Mouse (Mus musculus): ENCODE data around the gene Lypd5.

Lypd5 gene

GRCm38 (mm10) chr7:24359269-24359668, 10.3 kb downstream of the Lypd5 start:
- DNase-seq (ENCODE audit: low spot score in 2 of 2): no peak

GRCm38 (mm10) chr7:24361001-24361400, 12.0 kb downstream of the Lypd5 start:
- DNase-seq (ENCODE audit: low spot score in 2 of 2): no peak

GRCm38 (mm10) chr7:24363228-24363627, 14.2 kb downstream of the Lypd5 start:
- no peak for DNase-seq (ENCODE audit: low spot score in 2 of 2)

- DNase-seq (ENCODE audit: low spot score in 2 of 2): peak; percentile 61 to 72
Measured at GRCm38 (mm10) chr7:24364827-24365226, 15.8 kb downstream of the Lypd5 start.

- no peak for DNase-seq (ENCODE audit: low spot score in 2 of 2)
Measured at GRCm38 (mm10) chr7:24365258-24366014, 16.4 kb downstream of the Lypd5 start.

- no peak for DNase-seq (ENCODE audit: low spot score in 2 of 2)
Measured at GRCm38 (mm10) chr7:24366716-24367632, 18.0 kb downstream of the Lypd5 start.

GRCm38 (mm10) chr7:24368226-24368625, 19.2 kb downstream of the Lypd5 start:
- DNase-seq (ENCODE audit: low spot score in 2 of 2): no peak

DNA sequence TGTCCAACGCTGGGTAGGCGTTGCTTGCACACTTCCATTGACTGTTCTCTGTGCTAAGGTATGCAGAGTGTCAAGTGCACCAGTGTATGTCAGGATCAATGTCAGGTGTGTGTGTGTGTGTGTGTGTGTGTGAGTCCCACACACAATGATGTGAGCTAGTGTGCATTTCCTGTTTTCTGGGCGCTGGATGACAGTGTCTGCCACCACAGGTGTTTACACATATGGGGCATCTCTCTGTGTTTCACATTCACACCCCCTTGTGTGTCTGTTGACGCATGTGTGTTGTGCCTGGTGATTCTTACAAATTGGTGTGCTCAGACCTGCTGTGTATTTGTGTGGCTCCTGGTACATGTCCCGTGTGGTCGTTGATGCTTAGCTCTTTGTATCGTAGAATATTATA, 19.9 kb downstream of the Lypd5 start:
- DNase-seq (ENCODE audit: low spot score in 2 of 2): no peak

DNA sequence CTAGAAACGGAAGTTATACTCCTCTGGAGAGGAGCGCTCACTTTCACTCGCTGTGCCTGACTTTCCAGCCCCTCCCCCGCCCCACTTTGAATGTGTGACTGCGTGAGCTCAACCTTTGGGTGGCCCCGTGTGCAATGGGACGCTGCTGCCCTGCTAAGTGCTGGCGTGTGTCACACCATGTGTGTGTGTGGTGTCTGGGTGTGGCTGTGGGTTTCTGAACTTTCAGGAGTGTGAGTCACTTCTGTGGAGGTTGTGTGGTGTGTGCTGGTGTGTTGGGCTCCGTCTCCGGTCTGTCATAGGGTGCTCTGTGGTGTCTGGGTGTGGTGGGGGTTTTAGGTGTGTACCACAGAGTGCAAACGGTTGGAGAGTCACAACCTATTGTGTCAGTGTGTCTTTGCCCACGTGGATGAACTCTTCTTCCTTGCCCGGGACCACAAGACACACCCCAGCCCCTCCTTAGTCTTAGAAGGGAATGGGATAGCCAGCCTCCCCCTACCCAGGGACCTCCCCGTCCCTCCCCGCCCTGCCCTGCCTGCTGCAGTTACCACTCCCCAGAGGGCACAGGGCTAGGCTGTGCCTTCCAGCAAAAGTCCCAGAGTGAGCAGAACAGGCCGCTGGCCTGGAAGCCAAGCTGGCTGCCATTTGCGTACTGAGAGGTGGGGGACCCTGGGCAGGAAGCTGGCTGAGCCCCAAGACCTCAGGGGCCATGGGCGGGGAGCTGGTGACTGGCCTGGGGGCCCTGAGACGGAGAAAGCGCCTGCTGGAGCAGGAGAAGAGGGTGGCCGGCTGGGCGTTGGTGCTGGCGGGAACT, 20.9 kb downstream of the Lypd5 start, which contains the start of gene Kcnn4:
TSS of gene Kcnn4 (plus strand) at position 533 of the 811 bp plus-strand sequence.
- no peak for DNase-seq (ENCODE audit: low spot score in 2 of 2)

DNA sequence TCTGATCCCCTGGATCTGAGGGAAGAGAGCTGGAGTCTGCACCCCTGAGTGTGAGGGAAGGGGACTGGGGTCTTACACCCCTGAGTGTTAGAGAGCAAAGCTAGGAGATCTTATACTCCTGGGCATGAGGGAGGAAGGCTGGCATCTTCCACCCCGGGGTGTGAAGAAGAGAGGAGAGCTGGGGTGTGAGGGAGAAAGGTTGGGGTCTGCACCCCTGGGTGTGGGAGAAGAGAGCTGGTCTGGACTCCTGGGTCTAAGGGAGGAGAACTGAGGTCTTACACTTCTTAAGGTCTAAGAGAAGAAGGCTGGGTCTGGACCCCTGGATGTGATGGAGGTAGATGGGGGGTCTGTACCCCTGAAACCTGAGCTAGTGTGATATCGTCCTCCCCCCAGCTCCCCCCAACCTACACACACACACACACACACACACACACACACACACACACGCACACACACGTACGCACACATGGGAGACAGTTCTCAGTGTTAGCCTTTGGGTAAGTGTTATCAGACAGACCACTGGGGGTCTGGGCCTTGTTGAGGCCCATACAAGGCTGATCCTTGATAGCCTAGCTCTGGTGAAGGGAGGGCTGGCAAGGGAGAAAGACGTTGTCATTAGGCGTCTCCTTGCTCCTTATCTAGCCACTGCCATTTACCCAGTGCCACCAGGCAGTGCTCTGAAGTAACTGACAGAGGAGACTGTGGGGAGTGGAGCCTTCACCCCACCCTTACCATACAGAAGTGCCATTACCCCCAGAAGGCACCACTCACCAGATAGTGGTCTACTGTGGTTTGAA, 22.2 kb downstream of the Lypd5 start:
- DNase-seq (ENCODE audit: low spot score in 2 of 2): no peak

GRCm38 (mm10) chr7:24371809-24372145, 22.8 kb downstream of the Lypd5 start:
- DNase-seq (ENCODE audit: low spot score in 2 of 2): no peak

DNA sequence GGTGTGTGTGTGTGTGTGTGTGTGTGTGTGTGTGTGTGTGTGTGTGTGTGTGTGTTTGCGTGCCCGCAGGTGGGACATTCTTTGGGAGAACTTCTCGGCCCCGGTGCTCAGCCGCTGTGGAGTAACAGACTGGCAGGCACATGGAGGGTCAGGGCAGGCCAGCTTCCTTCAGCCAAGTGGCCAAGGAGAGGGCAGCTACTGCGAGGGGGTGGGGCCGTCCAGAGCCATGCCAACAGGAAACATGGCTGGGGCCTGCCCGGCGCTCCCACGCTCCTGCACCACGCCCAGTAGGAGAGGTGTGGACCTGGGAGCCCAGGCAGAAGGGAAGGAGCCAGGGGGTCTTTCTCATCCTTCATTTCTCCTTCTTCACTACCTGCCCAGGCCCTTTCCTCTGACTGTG, 23.3 kb downstream of the Lypd5 start:
- no peak for DNase-seq (ENCODE audit: low spot score in 2 of 2)

DNA sequence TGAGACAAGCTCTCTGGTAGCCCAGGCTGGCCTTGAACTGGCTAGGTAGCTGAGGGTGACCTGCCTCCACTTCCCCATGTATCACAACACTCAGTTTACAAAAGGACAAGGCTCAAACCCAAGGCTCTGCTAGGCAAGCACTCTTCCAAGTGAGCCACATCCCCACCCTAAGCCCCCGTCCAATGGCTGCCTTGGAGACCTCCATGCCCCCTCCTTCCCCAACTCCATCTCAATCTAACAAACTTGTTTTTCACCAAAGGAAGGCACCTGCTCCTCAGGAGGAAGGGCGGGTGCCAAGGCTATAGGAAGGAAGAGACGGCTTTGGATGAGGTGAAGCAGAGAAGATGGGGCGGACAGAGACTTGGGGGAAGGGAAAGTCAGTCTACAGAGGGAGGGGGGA, 23.8 kb downstream of the Lypd5 start:
- DNase-seq (ENCODE audit: low spot score in 2 of 2): no peak

GRCm38 (mm10) chr7:24373538-24374379, 24.8 kb downstream of the Lypd5 start:
- DNase-seq (ENCODE audit: low spot score in 2 of 2): no peak

DNA sequence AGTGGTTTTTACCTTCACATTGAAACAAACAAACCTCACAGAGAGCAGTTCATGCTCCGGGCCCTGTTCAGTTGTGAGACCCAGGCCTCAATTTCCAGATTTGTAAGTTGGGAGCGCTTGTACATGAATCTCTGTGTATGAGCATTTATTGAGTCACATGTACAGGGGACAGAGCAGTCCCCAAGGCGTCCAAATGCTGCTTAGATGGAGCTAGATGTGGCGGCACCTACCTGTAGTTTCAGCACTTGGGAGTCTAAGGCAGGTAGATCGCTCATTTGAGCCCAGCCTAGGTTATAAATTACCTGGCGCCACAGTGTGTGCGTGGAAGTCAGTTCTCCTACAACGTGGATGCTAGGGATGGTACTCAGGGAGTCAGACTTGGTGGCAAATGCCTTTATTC, 27.5 kb downstream of the Lypd5 start:
- DNase-seq (ENCODE audit: low spot score in 2 of 2): no peak

- DNase-seq (ENCODE audit: low spot score in 2 of 2): no peak
Measured at GRCm38 (mm10) chr7:24377091-24377865, 28.3 kb downstream of the Lypd5 start.

GRCm38 (mm10) chr7:24378049-24378701, 29.2 kb downstream of the Lypd5 start:
- DNase-seq (ENCODE audit: low spot score in 2 of 2): no peak

DNA sequence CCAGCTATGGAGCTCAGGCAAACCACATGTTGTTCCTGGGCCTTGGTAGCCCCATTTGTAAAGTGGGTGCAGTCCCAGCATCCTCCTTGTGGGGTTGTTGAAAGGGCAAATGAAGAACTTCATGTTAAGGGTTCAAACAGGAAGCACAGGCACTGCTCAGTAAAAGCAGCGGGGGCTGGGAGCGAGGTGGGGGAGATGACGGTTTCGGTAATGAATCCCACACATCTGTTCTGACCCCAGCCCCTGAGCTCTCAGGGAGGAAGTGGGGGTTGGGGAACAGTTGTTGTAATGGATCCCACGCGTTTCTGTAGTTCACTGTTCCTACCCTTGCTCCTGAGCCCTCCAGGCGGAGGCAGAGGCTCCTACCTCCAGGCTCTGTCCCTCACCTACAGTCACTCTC, 30.9 kb downstream of the Lypd5 start:
- no peak for DNase-seq (ENCODE audit: low spot score in 2 of 2)

- DNase-seq (ENCODE audit: low spot score in 2 of 2): no peak
Measured at GRCm38 (mm10) chr7:24380370-24380769, 31.4 kb downstream of the Lypd5 start.
